Mouse (Mus musculus) G1E (cell line): ENCODE results near the gene Snrnp70.

ENCODE experiments used
- CTCF ChIP-seq: IDR thresholded peaks from 2 replicates; pipeline ENCODE4 v1.5.1; 2012; ENCODE audit warnings: low read depth, low read length, inconsistent platforms, mixed read lengths
- GATA1 ChIP-seq: IDR thresholded peaks from 2 replicates; pipeline ENCODE4 v1.6.1; 2012; ENCODE audit warnings: borderline replicate concordance, low read length, inconsistent platforms, mixed read lengths
- POLR2AphosphoS5 ChIP-seq: IDR thresholded peaks from 2 replicates; pipeline ENCODE4 v1.6.1; 2012; ENCODE audit warnings: low read depth, low read length, inconsistent platforms; ENCODE audit not compliant: insufficient replicate concordance
- TAL1 ChIP-seq: conservative IDR thresholded peaks from 2 replicates; pipeline ENCODE4 v1.6.1; 2012; ENCODE audit warnings: low read depth, low read length, inconsistent platforms, mixed read lengths

- TF ChIP-seq CTCF = no peak
- TF ChIP-seq GATA1 = no peak
- no peak for TF ChIP-seq TAL1
- no peak for TF ChIP-seq POLR2AphosphoS5
Measured at GRCm38 (mm10) chr7:45342081-45342480, 53.5 kb downstream of the Snrnp70 start.
